Mouse (Mus musculus): ENCODE data around the gene Pdcd1lg2.

GRCm38 (mm10) chr19:29422013-29422645 lies 11.4 kb downstream of the Pdcd1lg2 start:
- TF ChIP-seq USF1 (IDR thresholded peaks at IDR 0.05; ENCODE audit: low read depth) (no peak), E2F4 (IDR thresholded peaks at IDR 0.05; ENCODE audit: insufficient read depth) (no peak), POLR2A (IDR thresholded peaks at IDR 0.05; ENCODE audit: insufficient read length, low read depth) (no peak), CEBPB (IDR thresholded peaks at IDR 0.05; ENCODE audit: insufficient read depth, poor library complexity, severe bottlenecking) (no peak), POLR2AphosphoS2 (IDR thresholded peaks at IDR 0.05; ENCODE audit: insufficient read length, low read depth) (no peak), SRF (IDR thresholded peaks at IDR 0.05; ENCODE audit: control insufficient read depth, insufficient read length, low read depth) (no peak)
